Mouse (Mus musculus) heart, postnatal 0 days (tissue): ENCODE measurements around the gene Otud7b. TPM values are rescaled to one million over a fixed set of nuclear protein-coding genes. Genes with fewer than 3 reads are reported as not detected.

Experiments
- ATAC-seq: fragments of 200-750 bp; cut with Nextera tagmentation; 2 replicates; pipeline ENCODE4 v1.8.0; 2017; ENCODE audit warnings: low read depth, moderate number of reproducible peaks, moderate library complexity; ENCODE audit not compliant: insufficient read depth
- DNase-seq: peaks from one replicate; pipeline ENCODE4 v3.0.0-alpha.2; 2016; ENCODE audit warnings: low spot score
- H3K27ac ChIP-seq: fragments of 300-500 bp; sonication (generic); 2 replicates; pipeline ENCODE4 v1.5.1; 2014; ENCODE audit warnings: low read depth, mild to moderate bottlenecking
- H3K27me3 ChIP-seq: fragments of 300-500 bp; sonication (generic); 2 replicates; pipeline ENCODE4 v1.6.1; 2014; ENCODE audit warnings: low read length, mixed read lengths; ENCODE audit not compliant: control insufficient read depth, insufficient read depth
- H3K36me3 ChIP-seq: fragments of 300-500 bp; sonication (generic); replicated peaks from 2 replicates; pipeline ENCODE4 v1.6.1; 2014; ENCODE audit warnings: low read length, mixed read lengths; ENCODE audit not compliant: control insufficient read depth, insufficient read depth
- H3K4me1 ChIP-seq: fragments of 300-500 bp; sonication (generic); 2 replicates; pipeline ENCODE4 v1.6.1; 2014; ENCODE audit warnings: antibody characterized with exemption; ENCODE audit not compliant: control insufficient read depth, insufficient read depth
- H3K4me2 ChIP-seq: fragments of 300-500 bp; sonication (generic); 2 replicates; pipeline ENCODE4 v1.6.1; 2014; ENCODE audit warnings: low read depth, mild to moderate bottlenecking, low read length, moderate library complexity
- H3K4me3 ChIP-seq: fragments of 300-500 bp; sonication (generic); 2 replicates; pipeline ENCODE4 v1.5.1; 2014; ENCODE audit warnings: low read depth, low read length
- H3K9ac ChIP-seq: fragments of 300-500 bp; sonication (generic); replicated peaks from 2 replicates; pipeline ENCODE4 v1.6.1; 2014; ENCODE audit warnings: low read depth, low read length, mixed read lengths
- H3K9me3 ChIP-seq: fragments of 300-500 bp; sonication (generic); replicated peaks from 2 replicates; pipeline ENCODE4 v1.6.1; 2016; ENCODE audit warnings: low read length; ENCODE audit not compliant: control insufficient read depth
- CTCF ChIP-seq: IDR thresholded peaks from 2 replicates; pipeline ENCODE4 v1.5.1; 2016; ENCODE audit warnings: antibody characterized with exemption, control low read depth, low read depth
- EP300 ChIP-seq: IDR thresholded peaks from 2 replicates; pipeline ENCODE4 v1.6.1; 2016; ENCODE audit warnings: antibody characterized with exemption, low read depth
- WGBS: fragments of 180-500 bp; shearing (Covaris S2); extraction: QIAGEN DNeasy Blood & Tissue Kit; methylation state at CpG from one replicate; pipeline ENCODE4 v1.1.7; 2014; 5-methylcytosine and 5-hydroxymethylcytosine counted together
- polyA plus RNA-seq: library from polyadenylated mRNA; unstranded; fragments of >200 nt; fragmentation: Nextera tagmentation; extraction: Ambion mirVana; gene quantifications from 2 replicates; pipeline ENCODE4 v1.2.1, GENCODE M21; 2015
- total RNA-seq: library from RNA; depleted of rRNA; stranded (reverse); fragments of >200 nt; gene quantifications from 2 replicates; pipeline ENCODE4 v1.2.3, GENCODE M21; 2014; ENCODE audit warnings: low replicate concordance

Otud7b gene
- total and polyA plus RNA-seq, 2 experiments from 2014 or later: 16.8 to 21.9 TPM

DNA sequence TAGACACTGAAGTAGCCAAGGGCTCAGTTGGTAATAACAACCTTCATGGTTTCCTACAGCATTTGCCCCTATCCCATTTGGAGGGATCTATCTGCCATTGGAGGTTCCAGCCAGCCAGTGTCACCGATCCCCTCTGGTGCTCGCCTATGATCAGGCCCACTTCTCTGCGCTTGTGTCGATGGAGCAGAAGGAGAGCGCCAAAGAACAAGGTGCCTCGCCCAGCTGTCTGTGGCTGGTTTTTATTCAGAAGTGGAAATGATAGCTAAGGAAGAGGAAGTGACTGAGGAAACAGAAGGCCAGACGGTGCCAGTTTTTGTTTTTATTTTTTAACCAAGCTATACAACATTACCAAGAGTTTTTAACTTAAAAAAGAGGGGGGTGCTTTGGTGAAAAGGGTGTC, 47.5 kb downstream of the Otud7b start:
- no peak for DNase-seq
- no peak for ATAC-seq

GRCm38 (mm10) chr3:96152611-96153010, 48.3 kb downstream of the Otud7b start:
- Histone ChIP-seq H3K4me1 (no peaks in the 10 kb centered on the region), H3K36me3 (peaks cover 61% of the 10 kb centered on the region), H3K27me3 (no peaks in the 10 kb centered on the region), H3K4me2 (no peak overlapping the region), H3K9ac (no peak overlapping the region), H3K9me3 (no peaks in the 10 kb centered on the region), H3K4me3 (no peak overlapping the region), H3K27ac (no peak overlapping the region)
- WGBS: 87% methylated on average over 5 of the region's 5 CpGs
- DNase-seq (no peak), ATAC-seq (no peak)
- TF ChIP-seq CTCF (no peak), EP300 (no peak)

More for the DNA sequence above, 47.5 kb downstream of the Otud7b start:
- Histone ChIP-seq H3K9ac (no peak overlapping the region), H3K36me3 (peaks cover 60% of the 10 kb centered on the region), H3K9me3 (no peaks in the 10 kb centered on the region), H3K4me2 (no peak overlapping the region), H3K4me1 (no peaks in the 10 kb centered on the region), H3K27ac (no peak overlapping the region), H3K27me3 (no peaks in the 10 kb centered on the region), H3K4me3 (no peak overlapping the region)
- TF ChIP-seq CTCF (no peak), EP300 (no peak)
- WGBS: 78% methylated on average over 7 of the region's 7 CpGs

DNA sequence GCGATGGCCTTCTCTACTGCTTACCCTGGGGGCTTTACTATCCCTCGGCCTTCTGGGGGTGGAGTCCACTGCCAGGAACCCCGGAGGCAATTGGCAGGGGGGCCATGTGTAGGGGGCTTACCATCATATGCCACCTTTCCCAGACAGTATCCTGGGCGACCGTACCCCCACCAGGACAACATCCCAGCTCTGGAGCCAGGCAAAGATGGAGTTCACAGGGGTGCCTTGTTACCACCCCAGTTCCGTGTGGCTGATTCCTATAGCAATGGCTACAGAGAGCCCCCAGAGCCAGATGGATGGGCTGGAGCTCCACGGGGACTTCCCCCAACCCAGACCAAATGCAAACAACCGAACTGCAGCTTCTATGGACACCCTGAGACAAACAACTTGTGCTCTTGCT, 51.2 kb downstream of the Otud7b start:
- peaks cover 61% of the 10 kb centered on the region for H3K36me3 ChIP-seq
- no peak overlapping the region for H3K27ac ChIP-seq

GRCm38 (mm10) chr3:96159820-96160219, 55.5 kb downstream of the Otud7b start:
- ATAC-seq (no peak; the same call in 1 of the 2 replicates), DNase-seq (no peak)
- Histone ChIP-seq H3K4me1 (peaks cover 20% of the 10 kb centered on the region; the same call in 1 of the 2 replicates), H3K4me3 (no peak overlapping the region), H3K9me3 (no peaks in the 10 kb centered on the region), H3K27ac (peak overlapping the region; percentile 66), H3K4me2 (peak overlapping the region; percentile 76), H3K36me3 (peaks cover 19% of the 10 kb centered on the region), H3K9ac (no peak overlapping the region), H3K27me3 (no peaks in the 10 kb centered on the region)
- 49% methylated on average over 4 of the region's 4 CpGs for WGBS
- no peak for TF ChIP-seq CTCF
- no peak for TF ChIP-seq EP300

More for the DNA sequence above, 51.2 kb downstream of the Otud7b start:
- no peak overlapping the region for H3K4me3 ChIP-seq
- ATAC-seq: no peak
- no peaks in the 10 kb centered on the region for H3K9me3 ChIP-seq
- H3K4me1 ChIP-seq: peaks cover 9% of the 10 kb centered on the region; the same call in 1 of the 2 replicates
- TF ChIP-seq CTCF (no peak), EP300 (no peak)
- no peak for DNase-seq
- no peak overlapping the region for H3K4me2 ChIP-seq
- WGBS: 79% methylated on average over 8 of the region's 8 CpGs
- no peak overlapping the region for H3K9ac ChIP-seq
- H3K27me3 ChIP-seq: no peaks in the 10 kb centered on the region

- H3K4me1 ChIP-seq: peaks cover 20% of the 10 kb centered on the region; the same call in 1 of the 2 replicates
- H3K4me2 ChIP-seq: peak overlapping the region; percentile 76
- WGBS: 31% methylated on average over 4 of the region's 4 CpGs
- ATAC-seq: peak; percentile 78
- H3K4me3 ChIP-seq: peak overlapping the region; percentile 56; the same call in 1 of the 2 replicates
- H3K9ac ChIP-seq: peak overlapping the region; percentile 69
- H3K27ac ChIP-seq: peak overlapping the region; percentile 66
- H3K27me3 ChIP-seq: no peaks in the 10 kb centered on the region
- TF ChIP-seq EP300 (no peak), CTCF (no peak)
- DNase-seq: peak; percentile 92
- H3K9me3 ChIP-seq: no peaks in the 10 kb centered on the region
- peaks cover 14% of the 10 kb centered on the region for H3K36me3 ChIP-seq
Measured at GRCm38 (mm10) chr3:96160222-96160802, 56.0 kb downstream of the Otud7b start.
